Mouse (Mus musculus): ENCODE results near the gene Lipc. TPM values are rescaled to one million over a fixed set of nuclear protein-coding genes. Genes with fewer than 3 reads are reported as not detected.

Gene Lipc
- polyA plus RNA-seq, 1 experiment, result 0.08 TPM

DNA sequence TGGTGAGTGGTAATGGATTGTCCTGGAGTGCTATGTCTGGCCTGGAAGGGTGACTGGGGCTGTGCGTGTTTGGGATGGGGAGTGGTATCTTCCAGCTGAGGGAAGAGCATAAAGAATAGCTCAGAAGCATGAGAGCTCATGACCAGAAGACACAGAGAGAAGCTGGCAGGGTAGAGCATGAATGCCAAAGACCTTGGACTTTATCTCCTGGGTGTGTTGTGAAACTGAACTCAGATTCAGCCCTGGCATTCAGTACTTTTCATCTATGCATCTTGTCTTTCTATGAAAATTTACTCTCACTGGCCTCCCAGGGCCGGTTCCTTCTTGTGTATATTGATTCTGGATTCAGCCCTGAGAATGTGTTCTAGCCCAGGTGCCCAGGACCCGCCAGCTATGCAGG lies 127.9 kb downstream of the Lipc start:
- Histone ChIP-seq H3K27me3 (ENCODE audit: control insufficient read depth, insufficient read depth, insufficient read length) (no peaks in the 10 kb centered on the region), H3ac (ENCODE audit: control insufficient read depth, insufficient read length) (no peak overlapping the region), H3K79me2 (ENCODE audit: control insufficient read depth, insufficient read depth) (no peaks in the 10 kb centered on the region), H3K4me3 (no peak overlapping the region), H3K36me3 (ENCODE audit: control insufficient read depth, insufficient read depth) (no peaks in the 10 kb centered on the region), H3K4me2 (ENCODE audit: low read depth) (no peak overlapping the region)
- TF ChIP-seq TCF3 (IDR thresholded peaks at IDR 0.05; ENCODE audit: insufficient read length, low read depth) (no peak), MYOG (IDR thresholded peaks at IDR 0.05; ENCODE audit: control insufficient read depth in 1 of 3, insufficient read depth in 1 of 3, insufficient read length in 2 of 3, low read depth in 2 of 3) (no peak), TCF12 (IDR thresholded peaks at IDR 0.05; ENCODE audit: insufficient read depth, poor library complexity, severe bottlenecking) (no peak), SRF (IDR thresholded peaks at IDR 0.05; ENCODE audit: control insufficient read depth, insufficient read length, low read depth) (no peak), MAX (IDR thresholded peaks at IDR 0.05; ENCODE audit: low read depth) (no peak), E2F4 (IDR thresholded peaks at IDR 0.05; ENCODE audit: insufficient read depth) (no peak), MYOD1 (IDR thresholded peaks at IDR 0.05; ENCODE audit: control insufficient read depth in 1 of 3, insufficient read length in 2 of 3, low read depth in 2 of 3) (no peak), POLR2AphosphoS2 (IDR thresholded peaks at IDR 0.05; ENCODE audit: insufficient read length, low read depth) (no peak), POLR2A (IDR thresholded peaks at IDR 0.05; ENCODE audit: insufficient read length, low read depth) (no peak), CEBPB (IDR thresholded peaks at IDR 0.05; ENCODE audit: insufficient read depth, poor library complexity, severe bottlenecking) (no peak), USF1 (IDR thresholded peaks at IDR 0.05; ENCODE audit: low read depth) (no peak), REST (IDR thresholded peaks at IDR 0.05; ENCODE audit: insufficient read depth, insufficient read length) (no peak)

DNA sequence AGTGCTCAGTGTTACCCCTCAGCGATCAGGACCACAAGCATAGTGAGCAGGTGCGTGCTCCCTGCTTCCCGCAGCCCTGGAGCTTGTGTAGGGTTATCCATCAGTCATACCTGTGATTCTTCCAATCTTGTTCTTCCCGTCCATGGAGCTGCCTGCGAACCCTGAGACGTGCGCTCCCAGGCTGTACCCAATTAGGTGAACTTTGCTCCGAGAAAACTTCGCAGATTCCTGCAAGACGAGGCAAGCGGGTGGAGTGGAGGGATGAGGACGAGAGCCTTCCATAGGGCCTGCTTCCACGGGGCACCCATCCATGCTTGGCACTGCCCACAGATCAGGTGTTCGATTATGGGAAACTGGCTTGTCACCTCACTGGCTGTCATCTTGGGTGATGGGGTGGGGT lies 133.3 kb downstream of the Lipc start:
- Histone ChIP-seq H3K27me3 (ENCODE audit: control insufficient read depth, insufficient read depth, insufficient read length) (no peaks in the 10 kb centered on the region), H3ac (ENCODE audit: control insufficient read depth, insufficient read length) (no peak overlapping the region), H3K36me3 (ENCODE audit: control insufficient read depth, insufficient read depth) (no peaks in the 10 kb centered on the region), H3K4me2 (ENCODE audit: low read depth) (no peak overlapping the region), H3K4me3 (no peak overlapping the region), H3K79me2 (ENCODE audit: control insufficient read depth, insufficient read depth) (no peaks in the 10 kb centered on the region)
- no peak for TF ChIP-seq MYOG (IDR thresholded peaks at IDR 0.05; ENCODE audit: control insufficient read depth in 1 of 3, insufficient read depth in 1 of 3, insufficient read length in 2 of 3, low read depth in 2 of 3)
- no peak for TF ChIP-seq E2F4 (IDR thresholded peaks at IDR 0.05; ENCODE audit: insufficient read depth)
- TF ChIP-seq TCF12 (IDR thresholded peaks at IDR 0.05; ENCODE audit: insufficient read depth, poor library complexity, severe bottlenecking), result no peak
- TF ChIP-seq MYOD1 (IDR thresholded peaks at IDR 0.05; ENCODE audit: control insufficient read depth in 1 of 3, insufficient read length in 2 of 3, low read depth in 2 of 3), result no peak
- no peak for TF ChIP-seq USF1 (IDR thresholded peaks at IDR 0.05; ENCODE audit: low read depth)
- no peak for TF ChIP-seq POLR2A (IDR thresholded peaks at IDR 0.05; ENCODE audit: insufficient read length, low read depth)
- no peak for TF ChIP-seq CEBPB (IDR thresholded peaks at IDR 0.05; ENCODE audit: insufficient read depth, poor library complexity, severe bottlenecking)
- no peak for TF ChIP-seq MAX (IDR thresholded peaks at IDR 0.05; ENCODE audit: low read depth)
- TF ChIP-seq SRF (IDR thresholded peaks at IDR 0.05; ENCODE audit: control insufficient read depth, insufficient read length, low read depth), result no peak
- TF ChIP-seq POLR2AphosphoS2 (IDR thresholded peaks at IDR 0.05; ENCODE audit: insufficient read length, low read depth), result no peak
- TF ChIP-seq TCF3 (IDR thresholded peaks at IDR 0.05; ENCODE audit: insufficient read length, low read depth), result no peak
- TF ChIP-seq REST (IDR thresholded peaks at IDR 0.05; ENCODE audit: insufficient read depth, insufficient read length), result no peak

DNA sequence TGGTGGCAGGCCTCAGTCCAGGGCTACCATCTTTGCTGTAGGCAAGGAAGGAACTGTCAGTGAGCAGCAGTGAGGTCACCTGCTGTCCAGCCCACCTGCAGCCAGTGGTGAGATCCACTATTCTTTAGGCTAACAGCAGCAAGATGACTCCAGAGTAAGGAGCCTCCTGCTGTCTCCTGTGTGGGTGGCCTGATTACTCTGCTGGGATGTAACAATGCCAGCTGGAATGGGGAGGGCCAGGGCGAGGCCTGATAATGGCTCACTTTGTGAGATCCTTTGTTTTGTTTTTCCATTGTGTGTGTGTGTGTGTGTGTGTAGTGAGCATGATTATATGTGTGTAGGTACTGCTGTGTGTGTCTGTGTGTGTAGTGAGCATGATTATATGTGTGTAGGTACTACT lies 134.6 kb downstream of the Lipc start:
- Histone ChIP-seq H3ac (ENCODE audit: control insufficient read depth, insufficient read length) (no peak overlapping the region), H3K4me3 (no peak overlapping the region), H3K4me2 (ENCODE audit: low read depth) (no peak overlapping the region), H3K36me3 (ENCODE audit: control insufficient read depth, insufficient read depth) (no peaks in the 10 kb centered on the region), H3K27me3 (ENCODE audit: control insufficient read depth, insufficient read depth, insufficient read length) (no peaks in the 10 kb centered on the region), H3K79me2 (ENCODE audit: control insufficient read depth, insufficient read depth) (no peaks in the 10 kb centered on the region)
- TF ChIP-seq USF1 (IDR thresholded peaks at IDR 0.05; ENCODE audit: low read depth), result no peak
- TF ChIP-seq CEBPB (IDR thresholded peaks at IDR 0.05; ENCODE audit: insufficient read depth, poor library complexity, severe bottlenecking), result no peak
- no peak for TF ChIP-seq REST (IDR thresholded peaks at IDR 0.05; ENCODE audit: insufficient read depth, insufficient read length)

DNA sequence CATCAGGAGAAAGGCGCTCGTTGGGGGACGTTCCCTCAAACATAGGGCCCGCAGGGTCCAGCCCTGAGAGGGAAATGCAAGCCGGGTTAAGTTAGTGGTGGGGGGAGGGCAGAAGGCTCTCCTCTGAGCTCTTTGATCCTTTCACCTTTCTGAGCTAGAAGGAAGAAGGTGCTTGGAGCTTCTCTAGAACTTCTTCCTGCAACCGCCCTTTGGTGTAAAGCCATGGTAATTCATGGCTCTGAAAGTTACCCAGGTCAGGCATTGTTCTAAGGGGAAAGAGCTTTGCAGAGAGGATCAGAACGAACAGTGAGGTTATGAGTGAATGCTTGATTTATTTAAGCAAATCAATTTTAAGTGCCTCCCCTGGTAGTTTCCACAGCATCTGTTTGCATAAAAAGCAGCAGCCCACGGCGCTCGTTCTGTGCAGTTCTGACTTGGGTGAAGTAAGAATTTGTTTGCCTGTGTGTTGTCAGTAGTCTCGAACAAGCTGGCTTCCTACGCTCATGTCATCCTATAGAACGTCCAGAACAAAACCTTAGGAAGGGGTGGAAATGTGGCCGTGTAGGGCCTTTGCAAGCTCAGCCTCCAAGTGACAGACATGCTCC lies 135.2 kb downstream of the Lipc start:
- H3K79me2 ChIP-seq (ENCODE audit: control insufficient read depth, insufficient read depth), result no peaks in the 10 kb centered on the region
- H3K4me3 ChIP-seq, result no peak overlapping the region
- no peaks in the 10 kb centered on the region for H3K27me3 ChIP-seq (ENCODE audit: control insufficient read depth, insufficient read depth, insufficient read length)
- H3K36me3 ChIP-seq (ENCODE audit: control insufficient read depth, insufficient read depth), result no peaks in the 10 kb centered on the region
- no peak overlapping the region for H3ac ChIP-seq (ENCODE audit: control insufficient read depth, insufficient read length)
- TF ChIP-seq REST (IDR thresholded peaks at IDR 0.05; ENCODE audit: insufficient read depth, insufficient read length), result no peak
- no peak for TF ChIP-seq POLR2A (IDR thresholded peaks at IDR 0.05; ENCODE audit: insufficient read length, low read depth)
- no peak for TF ChIP-seq POLR2AphosphoS2 (IDR thresholded peaks at IDR 0.05; ENCODE audit: insufficient read length, low read depth)
- no peak for TF ChIP-seq E2F4 (IDR thresholded peaks at IDR 0.05; ENCODE audit: insufficient read depth)
- no peak for TF ChIP-seq TCF12 (IDR thresholded peaks at IDR 0.05; ENCODE audit: insufficient read depth, poor library complexity, severe bottlenecking)
- TF ChIP-seq USF1 (IDR thresholded peaks at IDR 0.05; ENCODE audit: low read depth), result no peak
- no peak for TF ChIP-seq MAX (IDR thresholded peaks at IDR 0.05; ENCODE audit: low read depth)
- TF ChIP-seq MYOG (IDR thresholded peaks at IDR 0.05; ENCODE audit: control insufficient read depth in 1 of 3, insufficient read depth in 1 of 3, insufficient read length in 2 of 3, low read depth in 2 of 3), result no peak
- no peak for TF ChIP-seq MYOD1 (IDR thresholded peaks at IDR 0.05; ENCODE audit: control insufficient read depth in 1 of 3, insufficient read length in 2 of 3, low read depth in 2 of 3)
- TF ChIP-seq CEBPB (IDR thresholded peaks at IDR 0.05; ENCODE audit: insufficient read depth, poor library complexity, severe bottlenecking), result no peak
- TF ChIP-seq TCF3 (IDR thresholded peaks at IDR 0.05; ENCODE audit: insufficient read length, low read depth), result no peak
- TF ChIP-seq SRF (IDR thresholded peaks at IDR 0.05; ENCODE audit: control insufficient read depth, insufficient read length, low read depth), result no peak
- no peak overlapping the region for H3K4me2 ChIP-seq (ENCODE audit: low read depth)

DNA sequence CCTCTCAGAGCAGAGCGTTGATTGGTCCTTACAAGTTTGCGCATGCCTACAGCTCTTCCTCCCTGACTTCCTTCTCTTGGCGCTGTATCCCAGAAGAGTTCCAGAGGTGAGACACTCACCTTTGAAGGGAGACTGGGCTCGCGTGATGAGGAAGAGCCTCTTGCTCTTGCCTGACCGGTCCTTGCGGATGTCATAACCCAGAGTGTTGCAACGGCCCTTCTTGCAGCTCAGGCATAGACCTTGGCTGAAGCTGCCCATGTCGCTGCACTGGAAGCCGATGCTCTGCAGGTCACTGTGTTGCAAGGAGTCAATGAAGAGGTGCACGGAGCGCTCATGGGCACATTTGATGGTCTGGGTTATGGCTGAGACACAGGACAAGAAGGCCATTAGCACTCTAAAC lies 139.5 kb downstream of the Lipc start:
- no peak overlapping the region for H3K4me2 ChIP-seq (ENCODE audit: low read depth)

More for the DNA sequence above, 139.5 kb downstream of the Lipc start:
- Histone ChIP-seq H3K79me2 (ENCODE audit: control insufficient read depth, insufficient read depth) (no peaks in the 10 kb centered on the region), H3K4me3 (no peak overlapping the region), H3K36me3 (ENCODE audit: control insufficient read depth, insufficient read depth) (no peaks in the 10 kb centered on the region), H3K27me3 (ENCODE audit: control insufficient read depth, insufficient read depth, insufficient read length) (no peaks in the 10 kb centered on the region), H3ac (ENCODE audit: control insufficient read depth, insufficient read length) (no peak overlapping the region)
- no peak for TF ChIP-seq REST (IDR thresholded peaks at IDR 0.05; ENCODE audit: insufficient read depth, insufficient read length)
- no peak for TF ChIP-seq E2F4 (IDR thresholded peaks at IDR 0.05; ENCODE audit: insufficient read depth)
- no peak for TF ChIP-seq MAX (IDR thresholded peaks at IDR 0.05; ENCODE audit: low read depth)
- TF ChIP-seq MYOG (IDR thresholded peaks at IDR 0.05; ENCODE audit: control insufficient read depth in 1 of 3, insufficient read depth in 1 of 3, insufficient read length in 2 of 3, low read depth in 2 of 3), result no peak
- TF ChIP-seq POLR2A (IDR thresholded peaks at IDR 0.05; ENCODE audit: insufficient read length, low read depth), result no peak
- no peak for TF ChIP-seq TCF12 (IDR thresholded peaks at IDR 0.05; ENCODE audit: insufficient read depth, poor library complexity, severe bottlenecking)
- TF ChIP-seq USF1 (IDR thresholded peaks at IDR 0.05; ENCODE audit: low read depth), result no peak
- no peak for TF ChIP-seq CEBPB (IDR thresholded peaks at IDR 0.05; ENCODE audit: insufficient read depth, poor library complexity, severe bottlenecking)
- TF ChIP-seq SRF (IDR thresholded peaks at IDR 0.05; ENCODE audit: control insufficient read depth, insufficient read length, low read depth), result no peak
- no peak for TF ChIP-seq POLR2AphosphoS2 (IDR thresholded peaks at IDR 0.05; ENCODE audit: insufficient read length, low read depth)
- no peak for TF ChIP-seq TCF3 (IDR thresholded peaks at IDR 0.05; ENCODE audit: insufficient read length, low read depth)
- TF ChIP-seq MYOD1 (IDR thresholded peaks at IDR 0.05; ENCODE audit: control insufficient read depth in 1 of 3, insufficient read length in 2 of 3, low read depth in 2 of 3), result no peak

Data from myocyte (in vitro differentiated cells).